Mouse (Mus musculus): ENCODE results near the gene Rbms3. TPM values are rescaled to one million over a fixed set of nuclear protein-coding genes. Genes with fewer than 3 reads are reported as not detected.
A peak's percentile ranks its signal among the peaks of the same experiment; 100 is the strongest.

The Rbms3 gene
- total RNA-seq, 2 experiments from 2014 or later, result 47.3 to 59.2 TPM

- DNase-seq (ENCODE audit: low spot score in 2 of 2), result no peak
Measured at GRCm38 (mm10) chr9:117259614-117260013, 370.1 kb downstream of the Rbms3 start.

GRCm38 (mm10) chr9:117253361-117253760 lies 376.4 kb downstream of the Rbms3 start:
- DNase-seq (ENCODE audit: low spot score in 2 of 2), result no peak

DNA sequence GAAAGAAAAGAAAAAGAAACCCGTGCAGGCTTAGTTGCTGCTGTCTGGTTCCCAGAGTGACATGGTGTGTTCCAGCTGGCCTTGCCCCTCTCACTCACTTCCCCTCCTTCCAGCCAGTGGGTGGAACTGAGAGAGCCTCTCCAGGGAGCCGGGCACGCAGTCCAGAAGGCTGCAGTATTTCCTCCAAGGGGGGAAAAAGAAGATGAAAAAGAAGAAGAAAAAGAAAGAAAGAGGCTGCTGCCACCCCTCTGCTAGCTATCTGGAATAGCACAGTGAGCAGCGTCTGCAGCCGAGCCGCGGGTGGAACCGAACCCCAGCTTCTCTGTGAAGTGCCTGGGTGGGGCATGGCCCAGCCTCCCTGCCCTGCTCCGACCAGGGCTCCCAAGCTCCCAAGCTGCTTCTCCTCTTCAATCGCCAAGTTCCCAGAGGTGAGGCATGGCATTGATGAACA lies 377.3 kb downstream of the Rbms3 start:
- peak in 1 of 2 experiments; percentile 8 for DNase-seq (ENCODE audit: low spot score in 2 of 2)

DNA sequence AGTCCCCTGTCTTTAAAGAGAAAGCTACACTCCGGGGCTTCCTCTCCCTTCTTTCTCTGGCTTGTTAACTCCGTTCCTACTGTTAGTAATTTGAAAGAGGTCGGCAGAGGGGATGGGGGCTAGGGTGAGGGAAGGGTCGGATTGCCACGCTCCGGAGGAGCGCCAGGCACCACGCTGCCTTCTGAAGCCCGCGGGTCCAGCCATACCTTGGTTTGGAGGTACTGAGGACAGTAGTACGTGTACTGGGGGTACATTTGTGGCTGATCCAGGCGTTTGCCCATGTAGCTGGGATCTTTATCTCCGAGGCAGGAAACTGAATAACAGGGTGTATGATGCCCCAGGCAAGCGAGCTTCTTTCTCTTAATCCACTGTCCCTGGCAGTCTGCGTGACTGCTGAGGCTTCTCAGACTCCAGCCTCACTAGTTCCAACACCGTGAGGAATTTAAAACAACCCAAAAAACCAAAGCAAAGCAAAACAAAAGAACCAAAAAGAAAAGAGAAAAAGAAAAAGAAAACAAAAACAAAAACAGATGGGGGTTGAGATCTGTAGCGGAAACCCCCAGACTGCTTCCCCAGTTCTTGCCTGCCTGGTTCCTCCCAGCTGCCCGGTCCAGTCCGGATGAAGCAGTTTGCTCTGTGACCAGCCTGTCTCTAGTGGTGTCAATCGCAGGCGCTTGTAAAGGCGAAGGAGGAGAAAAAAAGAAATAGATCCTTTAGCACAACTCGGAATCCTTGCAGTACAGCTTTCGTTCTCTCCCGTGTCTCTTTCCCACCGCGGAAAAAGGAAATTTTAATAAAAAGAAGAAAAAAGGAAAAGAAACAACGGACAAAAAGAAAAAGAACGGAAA lies 378.0 kb downstream of the Rbms3 start:
- DNase-seq (ENCODE audit: low spot score in 2 of 2), result no peak

DNA sequence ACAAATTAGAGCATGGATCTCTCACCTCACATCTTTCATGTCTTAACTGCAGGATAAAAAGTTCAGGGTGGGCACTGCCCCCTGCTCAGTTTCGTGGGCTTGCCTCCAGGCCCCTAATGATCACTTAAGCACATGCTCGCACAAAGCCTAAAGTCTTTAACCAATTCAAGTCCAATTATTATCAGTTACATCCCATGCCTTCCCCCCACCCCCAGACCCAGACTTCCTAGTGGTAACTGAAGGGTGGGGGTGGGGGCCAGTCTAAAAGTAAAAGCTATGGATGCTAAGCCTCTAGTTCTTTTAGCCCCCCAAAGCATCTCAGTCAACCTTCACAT lies 378.9 kb downstream of the Rbms3 start:
- no peak for DNase-seq (ENCODE audit: low spot score in 2 of 2)

DNA sequence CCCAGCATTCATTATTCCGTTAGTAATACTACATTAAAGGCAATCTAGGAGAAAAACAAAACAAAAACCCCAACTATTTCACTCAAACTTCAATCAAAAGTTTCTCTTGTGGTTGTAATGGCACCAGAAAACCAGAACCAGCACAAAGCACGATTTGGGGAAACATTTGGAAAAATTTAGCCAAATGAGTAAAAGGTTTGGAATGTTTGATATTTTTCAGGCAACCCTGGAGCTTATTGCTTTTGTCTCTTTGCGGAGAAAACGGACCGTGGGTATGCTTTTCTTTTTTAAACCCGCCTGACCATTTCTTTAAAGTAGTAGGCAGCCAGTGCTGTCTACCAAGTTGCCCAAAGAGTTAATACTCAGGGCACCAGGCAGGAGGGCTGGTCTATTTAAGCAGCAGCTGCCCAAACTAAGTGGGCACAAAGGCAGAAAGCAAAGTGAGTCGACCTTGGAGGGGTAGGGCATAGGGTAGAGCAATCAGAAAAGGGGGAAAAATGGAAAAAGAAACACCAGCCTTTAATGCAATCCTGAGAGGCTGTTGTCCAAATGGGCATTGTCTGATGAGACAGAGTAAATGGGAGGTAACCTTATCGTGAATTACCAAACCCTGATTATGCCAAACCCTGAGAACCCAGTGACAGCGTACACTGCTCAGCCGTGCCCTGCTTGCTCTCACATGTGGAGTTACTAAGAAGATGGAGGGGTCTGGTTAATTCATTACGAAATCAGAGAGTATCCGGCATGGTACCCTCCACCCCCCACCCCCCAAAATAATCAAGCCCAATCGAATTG lies 379.5 kb downstream of the Rbms3 start:
- no peak for DNase-seq (ENCODE audit: low spot score in 2 of 2)

DNA sequence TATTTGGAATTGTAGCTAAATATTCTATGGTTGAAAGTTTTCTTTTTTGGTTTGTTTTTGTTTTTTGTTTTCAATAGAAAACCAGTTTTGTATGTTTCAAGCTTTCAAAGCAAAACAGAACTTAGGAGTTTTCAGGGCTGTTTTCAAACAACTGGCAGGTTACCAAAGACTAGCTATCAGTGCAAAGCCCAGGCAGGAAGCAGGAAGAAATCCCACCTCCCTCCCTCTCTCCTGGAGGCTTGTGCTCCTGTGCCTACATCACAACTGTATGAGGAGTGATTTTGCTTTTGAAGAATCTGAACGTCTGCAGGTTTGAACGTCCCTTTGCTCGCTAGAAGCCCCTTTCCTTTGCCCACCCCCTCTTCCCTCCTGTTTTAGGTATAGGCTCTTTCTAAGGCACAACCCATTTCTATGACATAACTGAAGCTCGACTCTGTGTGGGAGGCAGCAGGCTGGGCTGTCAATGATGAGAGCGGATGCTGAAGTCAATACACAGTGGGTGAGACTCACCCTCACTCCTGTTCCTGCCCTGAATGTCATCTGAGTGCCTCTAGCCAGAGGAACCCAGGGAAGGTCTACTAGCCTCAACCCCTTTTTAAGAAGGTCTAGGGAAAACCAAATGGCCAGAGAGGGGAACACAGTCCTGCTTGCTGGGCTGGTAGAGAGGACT lies 382.3 kb downstream of the Rbms3 start:
- no peak for DNase-seq (ENCODE audit: low spot score in 2 of 2)

- no peak for DNase-seq (ENCODE audit: low spot score in 2 of 2)
Measured at GRCm38 (mm10) chr9:117246173-117246572, 383.5 kb downstream of the Rbms3 start.

GRCm38 (mm10) chr9:117243365-117243764 lies 386.3 kb downstream of the Rbms3 start:
- no peak for DNase-seq (ENCODE audit: low spot score in 2 of 2)

- no peak for DNase-seq (ENCODE audit: low spot score in 2 of 2)
Measured at GRCm38 (mm10) chr9:117234726-117235075, 395.0 kb downstream of the Rbms3 start.

- no peak for DNase-seq (ENCODE audit: low spot score in 2 of 2)
Measured at GRCm38 (mm10) chr9:117234065-117234725, 395.5 kb downstream of the Rbms3 start.

DNA sequence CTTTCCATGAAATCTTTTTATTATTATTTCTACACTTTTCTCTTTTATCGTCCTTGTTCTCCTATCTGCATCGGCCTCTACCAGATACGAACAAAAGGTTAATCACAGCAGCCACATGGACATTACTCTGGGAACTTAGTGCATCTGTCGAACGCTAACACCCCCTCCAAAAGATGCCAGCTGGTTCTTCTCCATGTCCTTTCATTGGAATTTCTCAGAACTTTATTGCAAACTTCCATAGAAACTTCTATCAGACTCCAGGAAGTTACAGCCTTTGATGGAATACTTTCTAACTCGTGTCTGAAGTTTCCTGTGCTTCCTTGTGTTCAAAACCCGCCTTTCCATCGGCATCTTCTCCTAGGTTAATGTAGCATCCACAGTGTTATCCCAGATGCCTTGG lies 407.0 kb downstream of the Rbms3 start:
- no peak for DNase-seq (ENCODE audit: low spot score in 2 of 2)

DNA sequence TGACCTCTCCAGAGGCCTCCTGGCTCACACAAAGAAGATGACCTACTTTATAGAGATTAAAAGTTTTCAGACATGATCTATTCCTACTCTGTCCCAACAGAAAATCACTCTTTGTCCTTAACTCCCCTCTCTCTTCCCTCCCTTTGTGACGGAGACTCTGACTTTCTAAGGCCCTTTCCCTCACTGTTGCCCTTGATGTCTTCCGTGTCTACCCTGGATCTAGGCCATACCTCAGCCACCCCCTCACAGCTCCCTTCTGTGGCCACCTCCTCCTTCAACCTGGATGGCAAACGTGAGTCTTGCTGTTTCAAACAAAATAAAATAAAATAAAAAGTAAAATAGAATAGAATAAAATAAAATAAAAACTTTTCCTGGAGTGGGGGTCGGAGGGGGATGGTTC lies 408.2 kb downstream of the Rbms3 start:
- DNase-seq (ENCODE audit: low spot score in 2 of 2), result no peak

DNA sequence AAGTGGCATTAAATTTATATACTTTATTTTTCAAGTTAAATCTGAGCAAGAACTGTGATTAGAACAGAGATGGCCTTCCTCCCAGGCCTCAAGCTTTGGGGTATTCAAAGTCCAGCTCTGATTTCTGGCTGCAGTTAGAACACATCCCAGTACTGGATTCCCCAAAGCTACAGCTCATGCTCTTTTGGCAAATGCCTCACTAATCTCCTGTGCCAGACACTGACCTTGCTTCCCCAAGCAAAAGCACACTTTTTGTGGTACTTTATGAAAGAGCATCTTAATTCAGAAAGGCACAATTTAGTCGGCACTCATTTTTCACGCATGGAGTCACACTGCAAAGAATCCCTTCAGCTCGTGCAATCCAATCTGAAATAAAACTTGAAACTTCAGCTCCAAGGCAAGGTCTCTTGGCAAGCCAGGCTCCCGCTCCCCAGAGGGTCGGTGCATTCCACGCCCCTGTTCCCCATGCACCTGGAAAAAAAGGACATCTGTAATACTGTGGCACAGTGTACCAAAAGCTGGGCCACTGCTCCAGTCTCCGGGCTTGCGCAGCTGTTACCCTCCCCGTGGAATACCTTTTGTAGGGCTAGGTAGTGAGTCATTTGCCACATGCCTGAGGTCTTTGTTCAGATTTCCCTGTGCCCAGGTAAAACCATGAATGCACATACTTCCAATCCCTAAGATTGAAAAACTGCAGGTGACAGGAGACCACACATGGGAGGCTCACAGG lies 413.5 kb downstream of the Rbms3 start:
- DNase-seq (ENCODE audit: low spot score in 2 of 2), result no peak

DNA sequence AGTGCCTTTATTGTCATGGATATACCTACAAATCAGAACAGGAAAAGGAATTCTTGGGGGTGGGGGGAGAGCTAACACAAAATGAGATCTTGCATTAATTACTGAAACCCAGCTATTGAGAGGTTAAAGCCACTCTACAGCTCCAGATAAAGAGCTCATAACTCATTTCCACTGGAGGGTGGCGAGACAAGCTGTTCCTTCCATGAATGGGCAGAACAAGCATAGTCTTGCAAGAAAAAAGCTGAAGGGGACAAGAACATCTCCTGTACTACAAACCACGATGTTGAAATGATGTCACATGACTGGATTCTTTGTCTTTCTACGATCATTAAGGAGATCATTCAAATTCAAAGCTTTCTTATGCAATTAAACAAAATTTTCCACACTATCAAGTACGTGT lies 417.7 kb downstream of the Rbms3 start:
- no peak for DNase-seq (ENCODE audit: low spot score in 2 of 2)

DNA sequence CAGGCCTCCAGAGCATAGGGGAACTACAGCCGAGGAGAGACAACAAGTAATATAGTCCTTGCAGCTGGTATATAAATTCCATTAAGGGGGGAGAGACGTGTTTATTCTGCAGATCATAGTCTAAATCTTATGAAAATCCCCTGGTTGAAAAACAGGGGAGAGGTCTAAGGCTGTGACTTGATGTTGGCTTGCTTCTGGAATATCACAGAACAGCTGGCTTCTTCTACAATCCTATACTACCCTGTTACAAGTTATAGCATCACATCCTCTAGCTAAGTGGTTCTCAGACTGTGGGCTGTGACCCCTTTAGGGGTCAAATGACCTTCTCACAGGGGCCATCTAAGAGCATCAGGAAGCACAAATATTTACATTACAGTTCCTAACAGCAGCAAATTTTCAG lies 419.4 kb downstream of the Rbms3 start:
- DNase-seq (ENCODE audit: low spot score in 2 of 2), result no peak

- DNase-seq (ENCODE audit: low spot score in 2 of 2), result no peak
Measured at GRCm38 (mm10) chr9:117205395-117205794, 424.3 kb downstream of the Rbms3 start.

- no peak for DNase-seq (ENCODE audit: low spot score in 2 of 2)
Measured at GRCm38 (mm10) chr9:117200067-117200658, 429.6 kb downstream of the Rbms3 start.

DNA sequence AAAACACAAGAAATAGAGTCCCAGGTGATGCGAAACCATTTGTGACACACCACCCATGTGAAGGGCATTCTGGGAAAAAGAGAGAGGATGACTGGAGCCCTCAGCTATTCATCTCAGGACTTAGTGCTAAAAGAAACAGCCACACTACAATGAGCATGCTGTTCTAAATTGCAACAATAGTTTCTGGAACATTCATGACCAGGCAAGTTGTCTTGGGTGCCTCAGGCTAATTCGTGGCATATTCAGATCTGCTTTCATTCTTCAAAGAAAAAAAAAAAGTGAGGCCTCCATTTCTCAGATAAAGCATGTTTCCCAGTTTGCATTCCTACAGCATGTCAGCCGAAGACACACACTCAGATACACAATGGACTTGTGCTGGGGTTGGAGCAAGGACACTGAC lies 432.2 kb downstream of the Rbms3 start:
- no peak for DNase-seq (ENCODE audit: low spot score in 2 of 2)
